Mouse (Mus musculus) embryonic facial prominence, embryonic 11.5 days (tissue): ENCODE measurements around the gene Klf3. TPM values are rescaled to one million over a fixed set of nuclear protein-coding genes. Genes with fewer than 3 reads are reported as not detected.

ENCODE experiments used
- polyA plus RNA-seq: library from polyadenylated mRNA; unstranded; fragments of >200 nt; fragmentation: Nextera tagmentation; extraction: Ambion mirVana; gene quantifications from 2 replicates; pipeline ENCODE4 v1.2.1, GENCODE M21; 2014

Klf3 gene
- polyA plus RNA-seq, 1 experiment from 2014 or later: 31.5 TPM

Other genes with a start within 250 kb of the Klf3 start
- 0.56 and 0.64 TPM in 2 replicates for gene Tlr1, start 130.2 kb downstream of the Klf3 start, polyA plus RNA-seq
- gene Tlr6, start 156.7 kb downstream of the Klf3 start, polyA plus RNA-seq: 0.31 and 0.50 TPM in 2 replicates
- gene Fam114a1, start 166.7 kb downstream of the Klf3 start, polyA plus RNA-seq: 16.1 and 18.8 TPM in 2 replicates